Mouse (Mus musculus) liver, adult (tissue): ENCODE data around the gene Ptprg.

Experiments used
- GATA4 ChIP-seq: IDR thresholded peaks from 2 replicates; pipeline ENCODE4 v1.6.1; 2014; ENCODE audit warnings: mild to moderate bottlenecking, low read length; ENCODE audit not compliant: insufficient replicate concordance

Gene Ptprg

DNA sequence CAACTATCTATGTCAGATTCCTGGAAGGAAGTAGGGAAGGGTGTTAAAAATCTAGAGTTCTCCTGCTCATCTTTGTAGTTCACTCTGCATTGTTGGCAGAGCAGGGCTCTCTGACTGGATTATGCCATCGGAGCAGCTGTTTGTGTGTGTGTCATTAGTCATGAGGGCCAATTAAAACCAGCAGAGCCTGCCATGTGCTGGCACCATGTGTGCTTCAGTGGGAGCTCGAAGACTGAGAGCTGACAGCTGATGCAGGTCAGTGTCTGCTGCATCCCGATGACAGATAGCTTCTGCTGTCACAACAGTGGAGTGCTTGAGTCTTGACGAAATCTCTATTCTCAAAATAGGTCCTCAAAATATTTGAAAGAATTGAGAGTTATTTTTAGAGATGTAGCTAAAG is 631.7 kb downstream of the Ptprg start:
- TF ChIP-seq GATA4 = no peak

DNA sequence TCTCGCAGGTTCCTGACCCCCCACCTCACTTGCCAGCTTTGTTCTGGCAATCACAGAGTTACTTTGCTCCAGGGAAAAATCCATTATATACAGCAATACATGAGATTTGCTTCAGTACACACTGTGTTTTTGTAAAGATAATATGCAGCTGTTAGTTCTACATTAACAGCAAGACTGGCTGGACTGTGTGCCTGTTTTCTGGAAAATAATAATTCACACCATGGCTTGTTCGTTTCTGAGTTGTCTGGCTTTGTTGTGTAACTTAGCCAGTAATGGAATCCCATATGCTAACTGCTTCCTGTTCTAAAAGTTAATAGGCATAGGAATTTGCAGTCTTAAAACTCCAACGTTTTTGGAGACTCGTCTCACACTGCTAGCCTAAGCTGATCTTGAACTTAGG is 635.0 kb downstream of the Ptprg start:
- TF ChIP-seq GATA4 = no peak

DNA sequence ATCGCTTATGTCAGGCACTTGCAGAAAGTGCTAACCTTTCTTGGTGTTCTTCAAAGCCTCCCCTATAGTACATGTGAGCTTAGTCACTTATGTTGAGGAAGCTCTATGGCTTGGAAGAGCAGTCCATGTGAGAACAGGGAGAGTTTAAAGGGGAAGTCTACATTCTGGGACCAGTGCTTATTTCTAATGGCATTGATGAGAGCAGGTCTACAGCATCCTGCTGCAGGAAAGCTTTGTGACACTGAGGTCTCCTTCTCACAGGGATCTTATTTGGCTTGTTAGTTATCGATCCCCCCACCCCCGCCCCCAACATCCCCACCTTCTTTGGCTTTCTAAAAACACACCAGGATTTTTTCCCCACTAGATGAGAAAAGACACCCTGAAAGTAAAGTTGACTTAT is 635.9 kb downstream of the Ptprg start:
- TF ChIP-seq GATA4 = no peak

DNA sequence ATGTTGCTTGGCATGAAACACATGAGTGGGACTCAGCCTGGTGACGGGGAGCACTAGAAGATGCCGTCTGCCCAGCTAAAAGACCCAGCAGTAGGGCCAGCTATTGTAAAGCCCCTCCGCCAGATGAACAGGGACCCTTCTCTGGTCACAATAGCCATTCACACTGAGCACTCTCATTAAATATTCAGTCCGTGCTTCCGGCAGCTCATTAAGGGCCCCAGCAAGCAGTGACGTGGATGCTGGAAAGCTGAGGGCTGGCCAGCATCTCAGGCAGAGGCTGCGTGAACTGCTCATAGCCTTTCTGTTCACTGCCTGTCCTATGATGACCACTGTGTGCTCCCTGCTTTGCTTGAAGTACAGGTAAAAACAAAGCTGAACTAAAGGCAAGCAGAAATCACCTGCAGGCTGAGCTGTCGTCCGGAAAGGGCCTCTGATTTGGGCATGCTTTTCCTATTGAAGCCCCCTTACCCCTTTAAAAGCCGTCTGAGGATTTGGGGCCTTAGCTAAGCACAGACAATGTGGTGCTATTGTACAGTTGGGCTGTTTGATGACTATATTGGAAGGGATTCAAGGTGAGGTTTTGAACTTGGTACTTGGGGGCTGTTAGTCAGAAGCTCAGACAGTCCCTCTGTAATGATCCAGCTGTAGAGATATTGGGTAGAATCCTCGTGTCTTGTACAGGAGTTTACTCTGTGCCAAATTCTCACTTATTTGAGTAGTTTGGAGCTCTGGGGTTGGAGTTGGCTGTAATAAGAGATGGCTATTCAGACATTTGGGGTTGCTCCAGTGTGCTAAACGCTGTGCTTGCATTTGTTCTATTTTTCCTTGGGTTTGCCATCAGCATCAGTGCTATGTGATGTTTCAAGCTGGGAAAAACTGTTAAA is 636.6 kb downstream of the Ptprg start:
- TF ChIP-seq GATA4 = no peak

DNA sequence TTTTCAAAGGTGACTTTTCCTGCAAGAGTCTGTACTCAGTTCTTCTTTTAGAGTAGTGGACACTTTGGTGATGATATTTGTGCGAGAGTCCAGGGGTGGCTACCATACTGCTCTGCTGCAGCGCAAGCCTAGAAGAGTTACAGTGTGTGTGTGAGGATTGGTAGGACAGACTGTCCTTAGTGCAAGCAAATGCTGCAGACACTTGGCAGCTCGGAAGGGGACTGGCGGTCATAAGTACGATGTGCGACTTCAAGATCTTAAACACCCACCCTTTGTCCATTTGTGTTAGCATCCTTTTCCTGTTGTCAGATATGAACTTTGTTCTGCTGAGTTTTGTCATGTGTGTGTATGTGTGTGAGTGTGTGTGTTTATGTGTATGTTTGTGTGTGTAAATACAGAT is 637.7 kb downstream of the Ptprg start:
- no peak for TF ChIP-seq GATA4

DNA sequence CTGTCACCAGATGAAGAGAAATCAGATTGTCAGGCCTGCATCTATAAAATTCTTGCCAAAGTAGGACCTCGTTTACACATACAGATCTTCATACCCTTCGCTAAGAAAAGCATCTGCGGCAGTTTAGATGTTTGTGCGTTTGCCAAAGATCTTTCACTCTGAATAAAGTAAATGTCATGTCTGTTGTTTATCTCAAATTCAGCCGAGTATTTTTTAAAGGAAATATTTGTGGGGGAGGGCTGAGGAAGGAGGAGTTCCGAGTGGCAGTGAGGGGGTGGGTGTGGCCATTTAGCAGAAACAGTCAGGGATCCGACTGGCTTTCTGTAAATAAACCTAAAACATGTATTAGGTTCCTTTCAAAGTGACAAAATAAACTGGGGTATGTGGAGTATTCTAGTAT is 645.4 kb downstream of the Ptprg start:
- TF ChIP-seq GATA4 = no peak

DNA sequence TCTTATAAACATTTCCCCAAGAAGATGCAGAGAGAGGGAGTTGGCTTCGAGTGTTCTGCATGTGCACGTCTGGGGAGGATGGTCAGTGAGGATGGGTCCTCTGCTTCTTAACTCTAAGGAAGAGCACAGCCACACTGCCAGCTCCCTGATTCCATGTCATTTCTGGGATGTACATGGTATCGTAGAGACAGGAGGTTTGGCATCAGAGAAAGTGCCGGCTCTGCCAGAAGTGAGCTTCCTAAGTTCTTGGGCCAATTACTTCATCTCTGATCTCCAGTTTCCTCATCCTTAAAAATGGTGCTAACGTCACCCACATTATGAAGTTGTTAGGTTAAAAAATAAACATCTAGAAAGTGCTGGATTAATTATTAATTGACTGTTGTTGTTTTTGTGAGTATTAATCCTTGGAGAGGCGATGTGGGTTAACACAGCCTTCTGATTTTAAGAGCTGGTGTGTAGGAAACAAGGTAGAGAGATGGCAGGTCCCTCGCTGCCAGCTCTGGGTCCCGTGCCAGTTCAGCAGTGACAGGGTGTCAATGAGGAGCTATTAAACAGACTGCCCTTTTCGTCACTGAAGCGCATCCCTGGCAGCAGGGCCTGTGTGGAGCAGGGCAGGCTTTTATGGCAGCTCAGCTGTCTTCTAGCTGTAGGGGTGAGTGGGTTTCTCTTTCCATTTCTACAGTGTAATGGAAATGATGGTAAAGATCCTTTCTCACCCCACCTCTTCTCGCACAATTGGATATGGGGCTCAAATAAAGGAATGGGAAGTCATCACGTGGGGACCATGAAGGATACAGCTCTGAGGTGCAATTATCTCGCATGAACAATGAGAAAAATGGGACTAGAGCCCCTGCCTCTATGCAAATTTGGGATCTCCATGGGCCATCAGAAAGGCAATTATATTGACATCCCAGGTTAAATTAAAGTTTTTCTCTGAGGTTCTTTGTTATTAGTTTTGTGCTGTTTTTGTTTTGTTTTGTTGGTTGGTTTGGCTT is 646.9 kb downstream of the Ptprg start:
- TF ChIP-seq GATA4 = no peak

DNA sequence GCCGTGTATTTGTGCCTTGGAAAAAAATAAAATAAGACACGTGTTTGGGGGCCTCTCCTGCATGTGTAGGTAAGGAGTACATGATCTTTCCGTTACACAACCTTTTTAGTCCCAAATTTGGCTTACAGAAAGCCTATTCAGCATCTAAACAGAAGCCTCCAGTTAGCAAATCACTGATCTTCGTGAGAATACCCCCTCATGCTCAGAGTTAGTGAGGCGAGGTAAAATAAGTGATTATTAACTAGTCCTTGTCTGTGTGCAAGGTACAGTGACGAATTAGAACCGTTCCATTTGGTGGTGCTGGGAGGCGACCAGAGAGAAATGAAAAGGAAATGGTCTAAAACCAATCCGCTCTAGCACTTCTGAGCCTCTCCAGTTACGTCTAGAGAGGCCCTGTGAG is 648.9 kb downstream of the Ptprg start:
- TF ChIP-seq GATA4 = no peak

DNA sequence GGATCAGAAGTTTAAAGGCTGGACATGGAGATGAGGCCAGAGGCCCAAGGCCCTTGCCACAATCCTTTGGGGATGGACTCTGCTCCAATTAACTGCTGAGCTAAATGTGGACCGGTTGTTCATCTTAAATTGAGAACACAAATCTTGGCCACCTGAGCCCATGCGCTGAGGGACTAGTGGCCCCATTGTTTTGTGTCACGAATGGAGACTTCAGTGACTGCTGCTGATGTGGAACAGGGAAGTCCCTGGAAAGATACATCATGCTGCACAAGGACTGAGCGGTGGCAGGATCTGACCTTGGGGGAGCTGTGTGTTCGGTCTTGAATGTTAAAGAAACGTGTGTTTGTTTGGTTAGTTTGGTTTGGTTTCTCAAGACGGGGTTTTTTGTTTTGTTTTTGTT is 649.7 kb downstream of the Ptprg start:
- no peak for TF ChIP-seq GATA4

DNA sequence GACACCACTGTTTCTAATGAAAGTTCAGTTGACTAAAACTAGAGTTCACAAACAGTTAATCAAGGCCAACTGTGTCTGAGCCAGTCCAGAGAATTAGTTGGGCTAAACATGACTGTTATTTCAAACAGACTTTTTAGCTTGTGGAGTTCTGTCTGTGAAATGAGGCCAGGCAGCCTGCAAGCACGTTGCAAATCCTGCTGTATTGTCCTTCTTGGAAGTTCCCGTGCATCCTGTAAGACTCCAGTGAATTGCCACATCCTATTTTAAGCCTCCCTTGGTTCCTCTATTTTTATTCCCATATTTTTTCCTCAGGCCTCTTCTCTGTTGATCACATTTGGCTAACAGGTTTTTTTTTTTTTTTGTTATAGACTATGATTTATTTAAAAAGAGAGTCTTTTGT is 652.8 kb downstream of the Ptprg start:
- no peak for TF ChIP-seq GATA4

DNA sequence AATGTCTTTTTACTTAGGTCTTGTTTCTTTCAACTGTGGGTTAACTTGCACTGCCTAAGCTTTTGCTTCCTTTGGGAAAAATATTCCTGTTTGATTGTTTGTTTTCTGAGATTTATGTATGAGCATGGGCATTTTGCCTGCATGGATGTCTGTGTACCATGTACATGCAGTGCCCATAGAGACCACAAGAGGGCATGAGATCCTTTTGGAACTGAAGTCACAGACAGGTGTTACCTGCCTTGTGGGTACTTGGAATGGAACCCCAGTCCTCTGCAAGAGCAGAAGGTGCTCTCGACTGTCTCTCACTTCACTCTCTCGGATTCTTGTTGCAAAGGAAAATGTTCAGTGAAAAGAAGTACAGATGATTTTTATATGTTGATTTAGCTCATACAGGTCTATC is 655.2 kb downstream of the Ptprg start:
- TF ChIP-seq GATA4 = no peak

DNA sequence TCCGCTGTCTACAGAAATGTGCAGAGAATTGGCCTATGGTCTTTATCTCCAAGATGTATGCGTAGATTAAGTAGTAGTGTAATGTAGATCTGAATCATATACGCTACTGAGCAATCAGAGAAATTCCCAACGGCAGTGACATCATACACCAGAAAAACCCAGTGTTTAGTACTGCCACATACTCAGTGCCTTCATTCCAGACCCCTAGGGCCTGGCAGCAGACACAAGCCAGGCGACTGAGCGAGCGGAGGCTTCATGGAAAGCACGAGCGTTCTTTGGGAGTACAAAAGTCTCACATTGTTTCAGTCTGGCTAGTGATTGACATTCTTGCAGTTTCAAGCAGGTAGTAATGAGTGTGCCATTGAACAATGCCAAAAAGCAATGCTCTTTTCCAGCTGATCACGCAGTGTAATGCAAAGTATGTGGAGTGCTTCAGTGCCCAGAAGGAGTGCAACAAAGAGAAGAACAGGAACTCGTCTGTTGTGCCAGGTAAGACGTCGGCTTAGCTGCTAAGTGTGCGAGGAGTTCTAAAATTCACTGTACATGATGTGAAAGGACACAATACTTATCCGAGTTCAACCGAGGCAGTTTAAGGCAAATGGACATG is 665.3 kb downstream of the Ptprg start:
- no peak for TF ChIP-seq GATA4

DNA sequence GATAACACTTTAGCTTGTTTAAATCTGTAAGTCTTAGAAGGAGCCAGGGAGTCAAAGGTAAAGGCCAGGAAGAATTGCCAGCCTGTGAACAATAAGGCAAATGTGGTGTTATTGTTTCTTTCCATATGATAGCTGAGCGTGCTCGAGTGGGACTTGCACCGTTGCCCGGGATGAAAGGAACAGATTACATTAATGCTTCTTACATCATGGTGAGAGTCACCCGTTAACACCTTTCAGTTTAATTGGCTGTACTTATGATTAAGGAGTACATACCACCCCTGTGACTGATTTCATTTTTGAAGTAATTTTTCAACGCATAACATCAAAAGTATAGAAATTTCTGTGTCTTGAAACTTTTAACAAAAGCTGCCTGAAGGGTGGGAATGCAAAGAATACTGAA is 666.5 kb downstream of the Ptprg start:
- no peak for TF ChIP-seq GATA4

DNA sequence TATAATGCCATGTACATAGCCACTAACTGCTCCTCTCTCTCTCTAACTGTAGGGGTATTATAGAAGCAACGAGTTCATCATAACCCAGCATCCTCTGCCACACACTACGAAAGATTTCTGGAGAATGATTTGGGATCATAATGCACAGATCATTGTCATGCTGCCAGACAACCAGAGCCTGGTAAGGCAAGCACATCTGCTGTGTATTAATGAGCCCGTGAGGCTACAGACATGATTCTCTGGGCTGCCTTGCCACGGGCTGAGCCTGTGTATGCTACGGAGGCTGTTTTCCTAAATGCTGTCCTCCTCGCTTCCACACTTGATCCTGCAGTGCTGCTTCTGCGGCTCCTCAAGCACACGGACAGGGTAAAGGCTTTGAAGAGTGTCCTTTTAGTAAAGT is 667.2 kb downstream of the Ptprg start:
- no peak for TF ChIP-seq GATA4

DNA sequence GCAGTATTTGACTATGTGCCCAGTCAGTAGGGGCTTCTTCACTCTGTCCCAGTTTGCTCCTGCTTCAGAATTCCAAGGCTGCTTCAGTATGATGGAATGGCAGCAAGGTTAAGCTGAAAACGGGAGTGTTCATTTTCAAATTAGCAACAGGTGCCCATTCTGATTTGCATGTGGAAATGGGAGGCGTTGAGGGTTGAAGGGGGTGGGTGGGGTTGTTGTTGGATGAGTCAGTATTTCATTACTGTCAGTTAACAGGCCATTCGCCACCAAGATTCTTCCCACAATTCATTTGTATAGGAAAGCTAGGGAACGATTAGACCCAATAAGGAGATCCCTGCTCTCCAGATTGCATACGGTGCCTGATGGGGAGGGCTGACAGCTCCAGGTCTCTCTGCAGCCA is 668.2 kb downstream of the Ptprg start:
- no peak for TF ChIP-seq GATA4
